Mouse (Mus musculus): ENCODE data around the gene Duox1. TPM values are rescaled to one million over a fixed set of nuclear protein-coding genes. Genes with fewer than 3 reads are reported as not detected.
A peak's percentile ranks its signal among the peaks of the same experiment; 100 is the strongest.

Gene Duox1
- polyA plus RNA-seq, 1 experiment from 2014 or later = 0.06 TPM

- Histone ChIP-seq H3K4me2 (replicated peaks) (peak overlapping the region; percentile 69), H3K4me3 (peak overlapping the region; percentile 50), H3K27ac (replicated peaks) (peak overlapping the region; percentile 99), H3K36me3 (no peaks in the 10 kb centered on the region), H3K27me3 (0 out of 2 replicates have a peak, but pooled peaks cover 5% of the 10 kb centered on the region), H3K9ac (replicated peaks) (peak overlapping the region; percentile 83), H3K9me3 (no peaks in the 10 kb centered on the region), H3K4me1 (peaks cover 51% of the 10 kb centered on the region)
- 7% methylated on average over 14 of the region's 14 CpGs for WGBS
- ATAC-seq (replicated peaks) = peak; percentile 31
Observed at GRCm38 (mm10) chr2:122349136-122349785, 33.8 kb downstream of the Duox1 start.

- H3K27ac ChIP-seq (replicated peaks) = peak overlapping the region; percentile 87
- no peaks in the 10 kb centered on the region for H3K9me3 ChIP-seq
- peaks cover 10% of the 10 kb centered on the region; the same call in 1 of the 2 replicates for H3K27me3 ChIP-seq
- H3K4me2 ChIP-seq (replicated peaks) = no peak overlapping the region
- 14% methylated on average over 5 of the region's 5 CpGs for WGBS
- peaks cover 51% of the 10 kb centered on the region for H3K4me1 ChIP-seq
- ATAC-seq (replicated peaks) = peak; percentile 27
- H3K4me3 ChIP-seq = no peak overlapping the region
- no peak overlapping the region for H3K9ac ChIP-seq (replicated peaks)
- 0 out of 2 replicates have a peak, but pooled peaks cover 5% of the 10 kb centered on the region for H3K36me3 ChIP-seq
Observed at GRCm38 (mm10) chr2:122351156-122351930, 35.9 kb downstream of the Duox1 start.

- Histone ChIP-seq H3K4me3 (no peak overlapping the region), H3K36me3 (peaks cover 9% of the 10 kb centered on the region), H3K4me2 (replicated peaks) (no peak overlapping the region), H3K27me3 (peaks cover 10% of the 10 kb centered on the region; the same call in 1 of the 2 replicates), H3K27ac (replicated peaks) (peak overlapping the region; percentile 87), H3K9me3 (no peaks in the 10 kb centered on the region), H3K4me1 (peaks cover 51% of the 10 kb centered on the region), H3K9ac (replicated peaks) (no peak overlapping the region)
- ATAC-seq (replicated peaks) = peak; percentile 56
- WGBS = 8% methylated on average over 4 of the region's 4 CpGs
Observed at GRCm38 (mm10) chr2:122351931-122352329, 36.5 kb downstream of the Duox1 start.

GRCm38 (mm10) chr2:122352992-122353391, 37.5 kb downstream of the Duox1 start:
- no peak overlapping the region for H3K27ac ChIP-seq (replicated peaks)
- H3K4me2 ChIP-seq (replicated peaks) = no peak overlapping the region

DNA sequence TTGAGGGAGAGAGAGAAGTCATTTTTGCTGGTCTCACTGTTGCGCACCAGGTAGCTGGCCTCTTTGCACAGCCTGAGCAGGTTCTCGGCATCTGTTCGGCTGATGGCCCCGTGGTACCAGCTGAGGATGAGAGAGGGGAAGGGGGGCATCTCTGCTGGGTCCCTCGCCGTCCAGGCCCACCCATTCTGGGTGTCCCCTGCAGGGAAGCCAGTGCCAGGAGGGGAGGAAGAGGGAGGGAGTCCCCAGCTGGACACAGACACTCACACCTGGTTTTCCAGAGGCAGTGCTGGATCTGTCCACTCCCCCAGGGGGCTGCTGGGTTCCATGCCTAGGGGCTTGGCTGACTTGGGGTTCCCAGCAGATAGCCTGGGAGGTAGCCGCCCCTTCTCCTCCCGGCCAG, 38.3 kb downstream of the Duox1 start:
- 81% methylated on average over 8 of the region's 8 CpGs for WGBS
- Histone ChIP-seq H3K27me3 (peaks cover 10% of the 10 kb centered on the region; the same call in 1 of the 2 replicates), H3K36me3 (peaks cover 16% of the 10 kb centered on the region), H3K27ac (replicated peaks) (no peak overlapping the region), H3K4me1 (peaks cover 44% of the 10 kb centered on the region), H3K4me2 (replicated peaks) (no peak overlapping the region), H3K9ac (replicated peaks) (no peak overlapping the region), H3K4me3 (no peak overlapping the region), H3K9me3 (no peaks in the 10 kb centered on the region)
- no peak for ATAC-seq (replicated peaks)

More at GRCm38 (mm10) chr2:122352992-122353391, 37.5 kb downstream of the Duox1 start:
- WGBS = 82% methylated on average over 6 of the region's 6 CpGs
- Histone ChIP-seq H3K36me3 (peaks cover 13% of the 10 kb centered on the region), H3K9ac (replicated peaks) (no peak overlapping the region), H3K4me1 (peaks cover 48% of the 10 kb centered on the region), H3K4me3 (no peak overlapping the region), H3K9me3 (no peaks in the 10 kb centered on the region), H3K27me3 (peaks cover 10% of the 10 kb centered on the region; the same call in 1 of the 2 replicates)
- ATAC-seq (replicated peaks) = no peak

GRCm38 (mm10) chr2:122354191-122354929, 38.9 kb downstream of the Duox1 start:
- Histone ChIP-seq H3K9me3 (no peaks in the 10 kb centered on the region), H3K36me3 (peaks cover 16% of the 10 kb centered on the region), H3K4me3 (no peak overlapping the region), H3K4me1 (peaks cover 39% of the 10 kb centered on the region), H3K27me3 (peaks cover 10% of the 10 kb centered on the region; the same call in 1 of the 2 replicates), H3K4me2 (replicated peaks) (no peak overlapping the region), H3K9ac (replicated peaks) (no peak overlapping the region), H3K27ac (replicated peaks) (no peak overlapping the region)
- no peak for ATAC-seq (replicated peaks)
- WGBS = 58% methylated on average over 12 of the region's 12 CpGs

DNA sequence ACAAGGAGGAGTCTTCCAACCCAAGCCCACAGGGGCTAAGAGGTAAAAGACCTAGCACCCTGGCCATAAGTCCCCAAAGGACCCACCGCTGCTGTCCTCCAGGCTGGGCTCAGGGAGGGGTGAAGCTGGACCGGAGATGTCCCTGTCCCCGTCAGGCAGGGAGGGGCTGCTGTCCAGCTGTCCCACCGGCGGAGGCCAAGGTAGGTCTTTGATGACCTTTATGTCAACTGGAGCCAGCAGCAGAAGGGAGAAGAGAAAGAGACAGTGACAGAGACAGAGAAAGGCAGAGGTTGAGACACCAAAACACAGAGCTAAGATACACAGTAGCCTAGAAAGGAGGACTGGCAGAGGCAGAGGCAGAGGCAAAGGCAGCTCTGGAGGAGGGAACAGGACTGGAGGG, 39.9 kb downstream of the Duox1 start:
- Histone ChIP-seq H3K4me2 (replicated peaks) (no peak overlapping the region), H3K27ac (replicated peaks) (no peak overlapping the region), H3K27me3 (peaks cover 10% of the 10 kb centered on the region; the same call in 1 of the 2 replicates), H3K4me3 (no peak overlapping the region), H3K36me3 (peaks cover 16% of the 10 kb centered on the region), H3K9me3 (no peaks in the 10 kb centered on the region), H3K9ac (replicated peaks) (no peak overlapping the region), H3K4me1 (peaks cover 30% of the 10 kb centered on the region)
- 94% methylated on average over 5 of the region's 5 CpGs for WGBS
- no peak for ATAC-seq (replicated peaks)

DNA sequence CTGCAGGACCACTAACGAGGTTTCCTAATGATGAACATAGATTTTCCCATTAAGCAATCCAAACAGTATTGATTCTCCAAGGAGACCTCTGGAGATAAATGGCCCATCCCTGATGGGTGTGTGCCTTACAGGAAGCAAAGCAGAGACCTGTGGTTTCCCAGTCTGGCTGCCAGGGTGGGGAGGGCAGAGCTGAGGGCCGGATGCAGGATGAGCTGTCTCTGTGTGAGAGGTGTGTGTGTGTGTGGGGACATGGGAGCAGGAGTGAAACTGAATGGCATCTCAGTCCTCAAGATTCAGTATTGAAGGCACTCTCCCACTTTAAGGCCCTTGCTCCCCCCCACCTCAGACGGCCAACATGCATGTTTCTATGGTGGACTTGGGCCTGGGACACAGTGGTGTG, 40.7 kb downstream of the Duox1 start:
- Histone ChIP-seq H3K4me3 (no peak overlapping the region), H3K4me1 (peaks cover 23% of the 10 kb centered on the region), H3K9ac (replicated peaks) (no peak overlapping the region), H3K36me3 (peaks cover 16% of the 10 kb centered on the region), H3K27ac (replicated peaks) (no peak overlapping the region), H3K9me3 (no peaks in the 10 kb centered on the region), H3K4me2 (replicated peaks) (no peak overlapping the region), H3K27me3 (peaks cover 10% of the 10 kb centered on the region; the same call in 1 of the 2 replicates)
- WGBS = 62% methylated on average over 3 of the region's 3 CpGs
- no peak for ATAC-seq (replicated peaks)

- ATAC-seq (replicated peaks) = no peak
- no peaks in the 10 kb centered on the region for H3K9me3 ChIP-seq
- no peak overlapping the region for H3K9ac ChIP-seq (replicated peaks)
- H3K36me3 ChIP-seq = peaks cover 20% of the 10 kb centered on the region
- H3K4me2 ChIP-seq (replicated peaks) = no peak overlapping the region
- WGBS = 86% methylated on average over 6 of the region's 6 CpGs
- H3K4me3 ChIP-seq = no peak overlapping the region
- H3K4me1 ChIP-seq = peaks cover 3% of the 10 kb centered on the region; the same call in 1 of the 2 replicates
- H3K27me3 ChIP-seq = no peaks in the 10 kb centered on the region
- H3K27ac ChIP-seq (replicated peaks) = no peak overlapping the region
Observed at GRCm38 (mm10) chr2:122360310-122360709, 44.8 kb downstream of the Duox1 start.

GRCm38 (mm10) chr2:122361181-122361580, 45.7 kb downstream of the Duox1 start:
- Histone ChIP-seq H3K27me3 (no peaks in the 10 kb centered on the region), H3K4me2 (replicated peaks) (no peak overlapping the region), H3K27ac (replicated peaks) (no peak overlapping the region), H3K9me3 (no peaks in the 10 kb centered on the region), H3K4me1 (peaks cover 11% of the 10 kb centered on the region), H3K4me3 (no peak overlapping the region), H3K9ac (replicated peaks) (no peak overlapping the region), H3K36me3 (peaks cover 17% of the 10 kb centered on the region)
- 88% methylated on average over 6 of the region's 6 CpGs for WGBS
- ATAC-seq (replicated peaks) = no peak

GRCm38 (mm10) chr2:122361868-122362621, 46.6 kb downstream of the Duox1 start:
- no peak overlapping the region for H3K4me3 ChIP-seq
- no peaks in the 10 kb centered on the region for H3K9me3 ChIP-seq
- H3K4me2 ChIP-seq (replicated peaks) = no peak overlapping the region
- WGBS = 61% methylated on average over 10 of the region's 10 CpGs
- ATAC-seq (replicated peaks) = no peak
- H3K27ac ChIP-seq (replicated peaks) = no peak overlapping the region
- H3K4me1 ChIP-seq = peaks cover 19% of the 10 kb centered on the region
- H3K27me3 ChIP-seq = no peaks in the 10 kb centered on the region
- H3K36me3 ChIP-seq = peaks cover 12% of the 10 kb centered on the region; the same call in 1 of the 2 replicates
- H3K9ac ChIP-seq (replicated peaks) = no peak overlapping the region

Data from forebrain, embryonic 15.5 days (tissue).